Mouse (Mus musculus): Measurements from ENCODE around the gene Olfr822.

GRCm38 (mm10) chr10:130037096-130037495 is 33.9 kb upstream of the Olfr822 start:
- TF ChIP-seq CTCF (IDR thresholded peaks at IDR 0.05; ENCODE audit: extremely low read depth, insufficient read depth, low read length) (no peak), POLR2A (IDR thresholded peaks at IDR 0.05; ENCODE audit: extremely low read depth, insufficient read depth, low read length) (no peak)
